Mouse (Mus musculus) neural tube, embryonic 12.5 days (tissue): Measurements from ENCODE around the gene Rplp2. TPM values are rescaled to one million over a fixed set of nuclear protein-coding genes. Genes with fewer than 3 reads are reported as not detected.

Experiments used
- ATAC-seq: fragments of 200-750 bp; cut with Nextera tagmentation; 2 replicates; pipeline ENCODE4 v1.8.0; 2017; ENCODE audit warnings: low read depth, mild to moderate bottlenecking, moderate TSS enrichment, moderate library complexity; ENCODE audit not compliant: low FRiP score
- H3K27ac ChIP-seq: fragments of 300-500 bp; sonication (generic); 2 replicates; pipeline ENCODE4 v1.5.1; 2016
- H3K27me3 ChIP-seq: fragments of 300-500 bp; sonication (generic); replicated peaks from 2 replicates; pipeline ENCODE4 v1.6.1; 2016; ENCODE audit warnings: mild to moderate bottlenecking
- H3K36me3 ChIP-seq: fragments of 300-500 bp; sonication (generic); 2 replicates; pipeline ENCODE4 v1.6.1; 2016; ENCODE audit warnings: mild to moderate bottlenecking
- H3K4me1 ChIP-seq: fragments of 300-500 bp; sonication (generic); 2 replicates; pipeline ENCODE4 v1.6.1; 2016
- H3K4me2 ChIP-seq: fragments of 300-500 bp; sonication (generic); replicated peaks from 2 replicates; pipeline ENCODE4 v1.6.1; 2016; ENCODE audit warnings: mild to moderate bottlenecking
- H3K4me3 ChIP-seq: fragments of 300-500 bp; sonication (generic); 2 replicates; pipeline ENCODE4 v1.5.1; 2016
- H3K9ac ChIP-seq: fragments of 300-500 bp; sonication (generic); 2 replicates; pipeline ENCODE4 v1.6.1; 2016; ENCODE audit warnings: mild to moderate bottlenecking
- H3K9me3 ChIP-seq: fragments of 300-500 bp; sonication (generic); 2 replicates; pipeline ENCODE4 v1.6.1; 2016; ENCODE audit warnings: mild to moderate bottlenecking
- WGBS: fragments of 180-500 bp; shearing (Covaris S2); methylation state at CpG from one replicate; pipeline ENCODE4 v1.1.7; 2016; 5-methylcytosine and 5-hydroxymethylcytosine counted together
- polyA plus RNA-seq: library from polyadenylated mRNA; unstranded; fragments of >200 nt; fragmentation: Nextera tagmentation; extraction: Ambion mirVana; gene quantifications from 2 replicates; pipeline ENCODE4 v1.2.1, GENCODE M21; 2016

Gene Rplp2
- polyA plus RNA-seq, 1 experiment from 2014 or later: 803 TPM

DNA sequence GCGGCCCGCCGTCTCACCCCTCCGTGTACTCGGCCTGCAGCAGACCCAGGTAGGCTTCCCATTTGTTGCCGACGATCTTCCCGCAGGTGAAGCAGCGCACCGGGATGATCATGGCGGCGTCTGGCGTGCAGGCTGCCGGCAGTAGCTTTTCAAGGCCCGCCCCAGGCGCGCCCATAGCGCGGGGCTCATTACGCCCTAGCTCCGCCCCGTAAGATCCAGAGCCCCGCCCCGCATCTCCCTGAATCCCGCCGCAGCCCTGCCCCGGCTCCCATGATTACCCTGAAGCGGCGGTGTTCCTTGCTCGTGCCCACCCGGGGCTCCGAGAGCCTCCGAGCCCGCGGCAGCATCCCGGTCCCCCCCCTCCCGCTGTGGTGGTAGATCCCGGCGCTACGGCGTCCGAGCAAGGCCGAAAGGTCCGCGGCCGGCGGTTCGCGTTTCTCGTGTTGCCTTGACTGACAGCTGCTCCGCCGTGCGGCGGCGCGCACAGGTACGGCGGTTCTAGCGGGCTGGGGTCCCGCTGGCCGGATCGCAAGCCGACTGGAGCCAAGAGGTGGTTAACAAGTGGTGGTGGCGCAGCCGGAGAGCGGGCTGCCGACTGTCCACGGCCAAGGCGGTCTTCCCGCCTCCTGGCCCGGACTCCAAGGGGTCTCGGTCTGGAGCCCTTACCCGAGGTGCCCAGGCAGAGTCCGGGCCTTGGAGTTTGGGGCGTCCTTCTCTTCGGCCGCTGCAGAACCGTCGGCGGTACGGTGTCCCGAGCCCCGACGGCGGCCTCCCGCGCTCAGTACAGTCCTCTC is 28.0 kb downstream of the Rplp2 start, which contains the start of the genes Polr2l and Tspan4:
TSS of gene Polr2l (minus strand) at position 122 of the 794 bp plus-strand sequence.
TSS of gene Tspan4 (plus strand) at position 230 of the 794 bp plus-strand sequence.
- peak within 1 kb of the TSS; percentile 80 for H3K4me3 ChIP-seq
- H3K27me3 ChIP-seq: peaks cover 21% of the 10 kb centered on the region
- H3K4me1 ChIP-seq: peaks cover 30% of the 10 kb centered on the region
- H3K9ac ChIP-seq: peak within 1 kb of the TSS; percentile 89
- no peaks in the 10 kb centered on the region for H3K9me3 ChIP-seq
- peak within 1 kb of the TSS; percentile 81 for H3K4me2 ChIP-seq
- H3K36me3 ChIP-seq: peaks cover 25% of the 10 kb centered on the region
- peak; percentile 75 for ATAC-seq
- under 1% methylated on average over 87 of the region's 87 CpGs for whole genome bisulfite sequencing
- H3K27ac ChIP-seq: peak within 1 kb of the TSS; percentile 78

GRCm38 (mm10) chr7:141475805-141476158 is 28.6 kb downstream of the Rplp2 start:
- Histone ChIP-seq H3K27ac (no peak overlapping the region), H3K4me2 (peak overlapping the region; percentile 81), H3K4me1 (peaks cover 30% of the 10 kb centered on the region), H3K27me3 (peaks cover 21% of the 10 kb centered on the region), H3K9ac (peak overlapping the region; percentile 89), H3K36me3 (peaks cover 20% of the 10 kb centered on the region), H3K9me3 (no peaks in the 10 kb centered on the region), H3K4me3 (peak overlapping the region; percentile 80)
- ATAC-seq: no peak
- WGBS: 2% methylated on average over 12 of the region's 12 CpGs

DNA sequence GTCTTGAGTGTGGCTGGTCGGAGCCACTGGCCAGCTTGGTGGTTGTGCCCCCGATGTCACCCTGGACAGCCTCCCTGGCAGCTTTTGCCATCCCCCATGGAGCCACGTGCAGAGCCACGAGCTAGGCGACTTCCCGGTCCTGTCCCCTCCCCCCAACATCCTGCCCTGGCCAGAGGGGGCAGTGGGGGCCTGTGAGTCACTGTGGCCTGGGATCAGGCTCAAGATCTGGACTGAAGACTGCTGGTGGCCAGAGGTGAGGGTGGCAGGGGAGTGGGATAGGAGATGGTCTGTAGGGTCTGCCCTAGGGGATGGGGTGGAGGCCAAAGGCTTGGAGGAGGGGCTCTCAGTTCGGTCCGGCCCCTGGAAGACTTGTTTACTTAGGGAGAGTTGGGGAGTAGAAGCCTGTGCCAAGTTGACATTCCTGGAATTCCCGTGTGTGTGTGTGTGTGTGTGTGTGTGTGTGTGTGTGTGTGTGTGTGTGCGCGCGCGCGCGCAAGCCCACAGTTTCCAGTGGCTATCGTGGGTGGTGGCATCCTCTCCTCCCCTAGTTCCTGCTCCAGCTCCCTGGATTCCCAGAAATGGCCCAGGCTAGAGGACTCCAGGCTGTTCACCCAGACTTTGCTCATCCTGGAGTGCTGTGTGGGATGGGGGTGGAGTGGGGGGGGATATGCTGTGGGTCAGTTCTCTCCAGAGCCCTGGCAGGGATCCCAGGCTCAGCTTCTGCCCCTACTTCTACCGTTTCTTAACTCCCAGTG is 29.2 kb downstream of the Rplp2 start:
- no peaks in the 10 kb centered on the region for H3K9me3 ChIP-seq
- no peak for ATAC-seq
- H3K4me1 ChIP-seq: peaks cover 35% of the 10 kb centered on the region
- no peak overlapping the region for H3K9ac ChIP-seq
- peaks cover 21% of the 10 kb centered on the region for H3K27me3 ChIP-seq
- peak overlapping the region; percentile 80 for H3K4me3 ChIP-seq
- H3K4me2 ChIP-seq: peak overlapping the region; percentile 81
- no peak overlapping the region for H3K27ac ChIP-seq
- WGBS: 7% methylated on average over 17 of the region's 17 CpGs
- peaks cover 14% of the 10 kb centered on the region for H3K36me3 ChIP-seq

- Histone ChIP-seq H3K9ac (no peak overlapping the region), H3K4me2 (peak overlapping the region; percentile 81), H3K36me3 (peaks cover 10% of the 10 kb centered on the region), H3K27me3 (peaks cover 21% of the 10 kb centered on the region), H3K4me3 (no peak overlapping the region), H3K9me3 (no peaks in the 10 kb centered on the region), H3K27ac (no peak overlapping the region), H3K4me1 (peaks cover 41% of the 10 kb centered on the region)
- ATAC-seq: no peak
- 20% methylated on average over 7 of the region's 7 CpGs for WGBS
These were observed 29.8 kb downstream of the Rplp2 start for GRCm38 (mm10) chr7:141476981-141477370.

DNA sequence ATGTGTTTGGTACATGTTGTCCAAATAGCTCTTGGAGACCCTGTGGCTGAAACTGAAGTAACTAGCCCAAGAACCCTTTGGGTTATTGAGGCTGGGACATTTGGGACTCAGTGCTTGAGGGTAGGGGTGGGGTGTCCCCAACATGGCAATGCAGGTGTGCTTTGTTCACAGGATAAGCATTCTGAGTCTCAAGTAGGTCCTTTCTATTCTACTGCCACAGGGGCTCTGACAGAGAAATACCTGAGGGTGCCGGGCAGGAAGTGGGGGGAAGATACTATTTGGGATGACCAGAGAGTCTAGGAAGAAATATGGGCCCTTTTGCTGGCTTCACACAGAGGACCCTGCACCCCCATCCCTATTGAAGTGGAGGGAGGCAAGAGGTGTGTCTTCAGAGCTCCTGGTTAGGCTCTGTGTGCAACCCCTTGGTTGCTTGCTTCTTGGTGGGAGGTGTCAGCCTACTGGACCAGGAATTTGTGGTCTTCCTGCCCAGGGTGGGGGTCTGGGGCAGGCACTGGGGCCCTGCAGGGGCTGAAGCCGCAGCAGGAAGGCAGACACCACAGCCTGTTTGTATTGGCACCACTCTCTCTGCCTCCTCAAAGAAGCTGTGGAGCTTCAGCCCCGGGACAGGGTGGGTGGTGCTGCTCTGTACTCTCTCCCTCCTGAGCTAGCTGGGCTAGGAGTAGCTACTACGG is 30.6 kb downstream of the Rplp2 start:
- H3K36me3 ChIP-seq: peaks cover 2% of the 10 kb centered on the region
- H3K4me3 ChIP-seq: no peak overlapping the region
- ATAC-seq: no peak
- peak overlapping the region; percentile 81; the same call in 1 of the 2 replicates for H3K4me2 ChIP-seq
- peaks cover 28% of the 10 kb centered on the region for H3K27me3 ChIP-seq
- no peak overlapping the region for H3K27ac ChIP-seq
- 66% methylated on average over 4 of the region's 4 CpGs for WGBS
- H3K9ac ChIP-seq: no peak overlapping the region
- H3K4me1 ChIP-seq: peaks cover 47% of the 10 kb centered on the region
- H3K9me3 ChIP-seq: no peaks in the 10 kb centered on the region

DNA sequence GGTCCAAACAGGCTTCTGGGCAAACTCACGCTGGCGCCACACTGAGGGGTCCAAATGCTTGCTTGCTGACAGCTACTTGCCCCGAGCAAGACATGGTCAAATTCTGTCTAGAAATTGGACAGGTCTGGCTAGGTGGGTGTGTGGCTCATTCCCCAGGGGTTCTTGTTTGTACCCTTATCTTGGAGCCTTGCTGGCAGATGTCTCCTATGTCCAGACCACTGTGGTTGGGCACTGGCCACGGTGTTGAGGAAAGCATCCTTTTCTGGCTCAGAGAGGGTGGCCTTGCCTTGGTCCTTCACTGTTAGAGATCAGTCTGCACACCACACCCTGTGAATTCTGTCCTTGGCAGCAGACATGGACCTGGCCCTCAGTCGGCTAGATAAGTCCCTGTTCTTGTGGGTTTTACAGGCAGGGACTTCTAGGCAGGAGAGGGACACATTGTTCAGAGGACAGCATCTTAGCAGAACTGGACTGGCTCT is 31.1 kb downstream of the Rplp2 start:
- no peak overlapping the region for H3K9ac ChIP-seq
- H3K36me3 ChIP-seq: no peaks in the 10 kb centered on the region
- peaks cover 34% of the 10 kb centered on the region for H3K27me3 ChIP-seq
- no peak overlapping the region; the same call in 1 of the 2 replicates for H3K4me2 ChIP-seq
- H3K4me3 ChIP-seq: no peak overlapping the region
- no peak overlapping the region for H3K27ac ChIP-seq
- H3K4me1 ChIP-seq: peaks cover 48% of the 10 kb centered on the region
- H3K9me3 ChIP-seq: no peaks in the 10 kb centered on the region
- ATAC-seq: no peak
- 79% methylated on average over 5 of the region's 5 CpGs for WGBS

- 5% methylated on average over 10 of the region's 10 CpGs for WGBS
- H3K36me3 ChIP-seq: no peaks in the 10 kb centered on the region
- H3K4me3 ChIP-seq: 0 out of 2 replicates have a peak overlapping the region, but pooled peaks have one; percentile 8
- no peak overlapping the region for H3K27ac ChIP-seq
- no peaks in the 10 kb centered on the region for H3K9me3 ChIP-seq
- H3K9ac ChIP-seq: no peak overlapping the region
- peaks cover 37% of the 10 kb centered on the region for H3K4me1 ChIP-seq
- ATAC-seq: peak; percentile 55
- H3K4me2 ChIP-seq: peak overlapping the region; percentile 95
- H3K27me3 ChIP-seq: peaks cover 35% of the 10 kb centered on the region
These were observed 33.8 kb downstream of the Rplp2 start for GRCm38 (mm10) chr7:141480842-141481497.

DNA sequence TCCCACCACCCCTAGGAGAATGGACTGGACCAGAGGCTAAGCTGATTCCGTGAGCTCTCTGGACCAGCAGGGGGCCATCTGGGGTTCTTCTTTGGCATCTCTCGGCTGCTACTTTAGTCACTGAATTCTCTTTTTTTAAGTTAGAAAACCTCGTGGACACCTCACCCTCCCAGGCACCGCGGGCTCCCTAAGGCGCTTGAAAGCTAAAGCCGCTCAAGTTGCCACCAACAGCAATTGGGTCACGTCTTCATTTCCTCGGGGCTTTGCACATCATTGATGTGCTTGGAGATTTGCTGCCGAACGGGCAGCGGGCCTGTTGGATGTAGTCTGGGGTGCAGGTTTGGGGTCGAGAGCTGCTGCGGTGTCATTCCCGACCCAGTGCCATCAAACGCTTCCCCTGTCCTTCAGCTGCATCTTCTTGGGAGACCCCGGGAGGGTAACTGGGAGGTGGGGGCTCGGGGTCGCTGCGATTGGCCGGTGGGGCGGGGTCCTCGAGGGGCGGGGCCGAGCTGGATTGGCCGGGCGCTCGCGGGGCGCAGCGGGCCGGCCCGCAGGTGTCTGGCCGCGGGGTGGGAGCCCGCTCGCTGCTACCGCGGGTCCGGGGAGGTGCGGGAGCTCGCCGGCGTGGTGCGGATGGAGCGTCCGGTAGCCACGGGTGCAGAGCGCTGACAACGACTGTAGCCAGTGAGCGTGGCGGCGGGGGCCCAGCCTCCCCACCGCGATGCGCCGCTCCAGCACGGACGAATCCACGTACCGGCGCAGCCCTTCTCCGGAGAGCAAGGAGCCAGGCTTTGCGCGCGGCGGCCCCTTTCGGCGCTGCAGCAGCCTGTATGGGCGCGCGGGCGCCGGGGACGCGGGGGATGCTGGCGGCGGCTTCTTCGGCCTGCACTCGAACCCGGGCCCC is 34.6 kb downstream of the Rplp2 start:
- WGBS: under 1% methylated on average over 81 of the region's 81 CpGs
- ATAC-seq: peak; percentile 63
- peaks cover 30% of the 10 kb centered on the region for H3K4me1 ChIP-seq

GRCm38 (mm10) chr7:141482531-141483024 is 35.4 kb downstream of the Rplp2 start:
- WGBS: 4% methylated on average over 11 of the region's 11 CpGs
- Histone ChIP-seq H3K4me1 (peaks cover 31% of the 10 kb centered on the region), H3K27ac (no peak overlapping the region), H3K4me3 (peak overlapping the region; percentile 57), H3K27me3 (peaks cover 19% of the 10 kb centered on the region), H3K9me3 (no peaks in the 10 kb centered on the region), H3K36me3 (no peaks in the 10 kb centered on the region), H3K9ac (peak overlapping the region; percentile 69), H3K4me2 (peak overlapping the region; percentile 95)
- ATAC-seq: no peak

More for the DNA sequence above, 34.6 kb downstream of the Rplp2 start:
- Histone ChIP-seq H3K9me3 (no peaks in the 10 kb centered on the region), H3K27ac (no peak overlapping the region), H3K4me3 (peak overlapping the region; percentile 57), H3K36me3 (no peaks in the 10 kb centered on the region), H3K9ac (peak overlapping the region; percentile 69), H3K4me2 (peak overlapping the region; percentile 95), H3K27me3 (peaks cover 27% of the 10 kb centered on the region)

GRCm38 (mm10) chr7:141483114-141483653 is 36.0 kb downstream of the Rplp2 start:
- Histone ChIP-seq H3K4me2 (peak overlapping the region; percentile 95; the same call in 1 of the 2 replicates), H3K4me1 (peaks cover 32% of the 10 kb centered on the region), H3K9me3 (no peaks in the 10 kb centered on the region), H3K4me3 (peak overlapping the region; percentile 57; the same call in 1 of the 2 replicates), H3K27me3 (peaks cover 19% of the 10 kb centered on the region), H3K9ac (peak overlapping the region; percentile 69; the same call in 1 of the 2 replicates), H3K36me3 (no peaks in the 10 kb centered on the region), H3K27ac (no peak overlapping the region)
- no peak for ATAC-seq
- 67% methylated on average over 6 of the region's 6 CpGs for WGBS
